Mouse (Mus musculus): ENCODE data around the gene Gm9507.
"Not testable (repeated sequence)": the region's sequence is repeated elsewhere in the genome, so short reads cannot be mapped to it uniquely, and the experiment has no call there.

- TF ChIP-seq CTCF (IDR thresholded peaks at IDR 0.05; ENCODE audit: low read depth, low read length); GATA1 (IDR thresholded peaks at IDR 0.05; ENCODE audit: borderline replicate concordance, low read length): not testable (repeated sequence)
Observed at GRCm38 (mm10) chr10:77771225-77771624, 40.4 kb downstream of the Gm9507 start, which contains the start of gene Gm3238.

Measured in G1E (cell line).